Mouse (Mus musculus) CH12.LX (cell line): Measurements from ENCODE around the gene Mcm9. TPM values are rescaled to one million over a fixed set of nuclear protein-coding genes. Genes with fewer than 3 reads are reported as not detected.

Experiments
- DNase-seq: peaks from one replicate; pipeline ENCODE4 v3.0.0-alpha.2; 2013; ENCODE audit errors: extremely low read depth
- H3K27ac ChIP-seq: 2 replicates; pipeline ENCODE4 v1.5.1; 2012; ENCODE audit warnings: low read depth, mild to moderate bottlenecking, control low read depth, moderate library complexity; ENCODE audit not compliant: insufficient read depth
- H3K27me3 ChIP-seq: replicated peaks from 2 replicates; pipeline ENCODE3; 2012; ENCODE audit warnings: inconsistent platforms
- H3K36me3 ChIP-seq, 2 experiments: replicated peaks in 1 of 2; 2 replicates each; pipeline versions ENCODE3 to v1.6.1; 2012; ENCODE audit warnings: inconsistent platforms in 1 of 2, low read length in 1 of 2, mild to moderate bottlenecking in 1 of 2, mixed read lengths in 1 of 2, moderate library complexity in 1 of 2; ENCODE audit not compliant: control insufficient read depth in 1 of 2, insufficient read depth in 1 of 2
- H3K4me1 ChIP-seq, 2 experiments: 2 replicates each; pipeline ENCODE4 v1.6.1; 2012; ENCODE audit warnings: inconsistent platforms in 1 of 2, moderate library complexity in 1 of 2; ENCODE audit not compliant: insufficient read depth in 2 of 2, control insufficient read depth in 1 of 2
- H3K4me2 ChIP-seq: 2 replicates; pipeline ENCODE4 v1.6.1; 2012; ENCODE audit warnings: low read depth, mild to moderate bottlenecking, control low read depth; ENCODE audit not compliant: poor library complexity, insufficient read depth, severe bottlenecking
- H3K4me3 ChIP-seq, 3 experiments: fragments of 150-350 bp in 1 of 3; sonication (generic) in 1 of 3; replicated peaks in 1 of 3; 2 replicates each; pipeline versions ENCODE3 to v1.5.1; 2011 to 2012; ENCODE audit warnings: low read depth in 2 of 3, low read length in 2 of 3, mild to moderate bottlenecking in 2 of 3, moderate library complexity in 2 of 3, control low read depth in 1 of 3, improper control_type of control experiment in 1 of 3, inconsistent platforms in 1 of 3, mixed read lengths in 1 of 3; ENCODE audit not compliant: poor library complexity in 1 of 3
- H3K79me2 ChIP-seq: replicated peaks from 2 replicates; pipeline ENCODE4 v1.6.1; 2012; ENCODE audit warnings: mild to moderate bottlenecking, moderate library complexity; ENCODE audit not compliant: control insufficient read depth, poor library complexity, insufficient read depth, severe bottlenecking; ENCODE audit errors: extremely low read depth
- H3K9ac ChIP-seq: 2 replicates; pipeline ENCODE4 v1.6.1; 2012; ENCODE audit warnings: low read depth, mild to moderate bottlenecking, control low read depth, moderate library complexity; ENCODE audit not compliant: insufficient read depth
- H3K9me3 ChIP-seq: replicated peaks from 2 replicates; pipeline ENCODE3; 2012; ENCODE audit warnings: low read length, inconsistent platforms, mixed read lengths
- CHD2 ChIP-seq: IDR thresholded peaks from 2 replicates; pipeline ENCODE4 v1.6.1; 2011; ENCODE audit warnings: low read length, improper control_type of control experiment
- CTCF ChIP-seq, 2 experiments: IDR thresholded peaks in 1 of 2; conservative IDR thresholded peaks in 1 of 2; 2 replicates each; pipeline ENCODE4 v1.5.1; 2011 to 2012; ENCODE audit warnings: low read depth in 2 of 2, low read length in 2 of 2, improper control_type of control experiment in 1 of 2, inconsistent platforms in 1 of 2, mild to moderate bottlenecking in 1 of 2, moderate library complexity in 1 of 2
- E2F4 ChIP-seq: IDR thresholded peaks from 2 replicates; pipeline ENCODE4 v1.6.1; 2011; ENCODE audit warnings: low read depth, low read length, improper control_type of control experiment; ENCODE audit not compliant: insufficient replicate concordance
- EP300 ChIP-seq: IDR thresholded peaks from 2 replicates; pipeline ENCODE4 v1.6.1; 2011; ENCODE audit warnings: low read length, improper control_type of control experiment
- HCFC1 ChIP-seq: IDR thresholded peaks from 2 replicates; pipeline ENCODE4 v1.6.1; 2012; ENCODE audit warnings: low read depth, mild to moderate bottlenecking, inconsistent platforms, low read length, improper control_type of control experiment
- IRF4 ChIP-seq: IDR thresholded peaks from 2 replicates; pipeline ENCODE4 v1.6.1; 2014; ENCODE audit warnings: low read depth, mild to moderate bottlenecking, inconsistent platforms, low read length, improper control_type of control experiment
- JUND ChIP-seq: conservative IDR thresholded peaks from 2 replicates; pipeline ENCODE4 v1.6.1; 2011; ENCODE audit warnings: low read depth, low read length, improper control_type of control experiment
- MAFK ChIP-seq: IDR thresholded peaks from 2 replicates; pipeline ENCODE4 v1.6.1; 2011; ENCODE audit warnings: low read length, improper control_type of control experiment; ENCODE audit not compliant: insufficient replicate concordance
- MAX ChIP-seq: IDR thresholded peaks from 2 replicates; pipeline ENCODE4 v1.6.1; 2011; ENCODE audit warnings: low read length, improper control_type of control experiment
- MEF2A ChIP-seq: IDR thresholded peaks from 2 replicates; pipeline ENCODE4 v1.6.1; 2014; ENCODE audit warnings: low read depth, mild to moderate bottlenecking, inconsistent platforms, low read length, improper control_type of control experiment, borderline replicate concordance
- NRF1 ChIP-seq: IDR thresholded peaks from 2 replicates; pipeline ENCODE4 v1.6.1; 2014; ENCODE audit warnings: low read depth, mild to moderate bottlenecking, inconsistent platforms, low read length, improper control_type of control experiment, moderate library complexity
- POLR2A ChIP-seq: IDR thresholded peaks from 2 replicates; pipeline ENCODE4 v1.6.1; 2011; ENCODE audit warnings: low read depth, mild to moderate bottlenecking, improper control_type of control experiment, low read length
- RCOR1 ChIP-seq: conservative IDR thresholded peaks from 2 replicates; pipeline ENCODE4 v1.6.1; 2012; ENCODE audit warnings: low read depth, mild to moderate bottlenecking, inconsistent platforms, low read length, improper control_type of control experiment
- SMC3 ChIP-seq: IDR thresholded peaks from 2 replicates; pipeline ENCODE4 v1.6.1; 2011; ENCODE audit warnings: low read depth, low read length, improper control_type of control experiment
- TBP ChIP-seq: conservative IDR thresholded peaks from 2 replicates; pipeline ENCODE4 v1.6.1; 2011; ENCODE audit warnings: low read depth, low read length, improper control_type of control experiment
- UBTF ChIP-seq: IDR thresholded peaks from 2 replicates; pipeline ENCODE4 v1.6.1; 2012; ENCODE audit warnings: low read depth, mild to moderate bottlenecking, inconsistent platforms, low read length, improper control_type of control experiment, moderate library complexity
- USF1 ChIP-seq: IDR thresholded peaks from 2 replicates; pipeline ENCODE4 v1.6.1; 2014; ENCODE audit warnings: low read depth, mild to moderate bottlenecking, inconsistent platforms, low read length, improper control_type of control experiment
- USF2 ChIP-seq: conservative IDR thresholded peaks from 2 replicates; pipeline ENCODE4 v1.6.1; 2011; ENCODE audit warnings: low read depth, low read length, improper control_type of control experiment
- ZNF384 ChIP-seq: IDR thresholded peaks from 2 replicates; pipeline ENCODE4 v1.6.1; 2012; ENCODE audit warnings: low read depth, low read length, improper control_type of control experiment, inconsistent platforms
- dilution Hi-C: fragments of 300-500 bp; cut with MboI; formaldehyde crosslinking; loops from 2 replicates; pipeline ENCODE4 v1.14.3; 2020; ENCODE audit warnings: low sequenced_read_pairs; ENCODE audit not compliant: extremely low pct_unique_long_range_greater_than_20kb, extremely low pct_ligation_motif_present
- in situ Hi-C: fragments of 300-500 bp; cut with MboI; formaldehyde crosslinking; loops from 3 replicates; pipeline ENCODE4 v1.14.3; 2019; ENCODE audit warnings: low sequenced_read_pairs, low pct_ligation_motif_present, low pct_unique_long_range_greater_than_20kb, mixed read lengths
- polyA plus RNA-seq: library from polyadenylated mRNA; unstranded; fragments of >175 nt; gene quantifications from 2 replicates; pipeline ENCODE4 v1.2.1, GENCODE M21; 2012; ENCODE audit warnings: low read depth; ENCODE audit not compliant: insufficient read length
- total RNA-seq, 2 experiments: library from RNA; depleted of rRNA; stranded (reverse); fragments of 300-350 nt in 1 of 2; fragments of >200 nt in 1 of 2; gene quantifications; 2 replicates each; pipeline ENCODE4 v1.2.3; 2012 to 2014

Gene Mcm9
- total and polyA plus RNA-seq, 3 experiments = 6.7 to 15.9 (median 9.7) TPM

GRCm38 (mm10) chr10:53505526-53505925 is 124.7 kb downstream of the Mcm9 start:
- Histone ChIP-seq H3K36me3 (no peaks in the 10 kb centered on the region), H3K4me3 (no peak overlapping the region), H3K9me3 (no peaks in the 10 kb centered on the region), H3K9ac (no peak overlapping the region), H3K4me2 (no peak overlapping the region), H3K79me2 (no peaks in the 10 kb centered on the region), H3K27ac (no peak overlapping the region), H3K27me3 (no peaks in the 10 kb centered on the region), H3K4me1 (peaks cover 2 to 21% of the 10 kb centered on the region in 2 experiments; a peak in 3 of 4 replicates)
- no peak for TF ChIP-seq MEF2A
- TF ChIP-seq MAFK = peak; percentile 80
- DNase-seq = no peak
- dilution Hi-C loops (no loop called here), in situ Hi-C loops (no loop called here)

GRCm38 (mm10) chr10:53505069-53505468 is 125.2 kb downstream of the Mcm9 start:
- H3K79me2 ChIP-seq = no peaks in the 10 kb centered on the region
- TF ChIP-seq NRF1 (no peak), E2F4 (no peak), JUND (no peak), HCFC1 (no peak), MAX (no peak), UBTF (no peak), CHD2 (no peak), TBP (no peak), SMC3 (no peak), CTCF (conservative IDR thresholded peaks at IDR 0.05 in 1 of 2, IDR thresholded peaks at IDR 0.05 in 1 of 2; ENCODE audit: low read depth in 2 of 2, low read length in 2 of 2) (no peak), RCOR1 (no peak), MEF2A (no peak), EP300 (no peak), USF1 (no peak), USF2 (no peak), IRF4 (no peak), POLR2A (no peak), ZNF384 (no peak)
- DNase-seq = no peak
- no peaks in the 10 kb centered on the region for H3K36me3 ChIP-seq
- H3K9ac ChIP-seq = no peak overlapping the region
- dilution Hi-C loops = no loop called here
- peaks cover 2 to 21% of the 10 kb centered on the region in 2 experiments; a peak in 3 of 4 replicates for H3K4me1 ChIP-seq
- H3K9me3 ChIP-seq = no peaks in the 10 kb centered on the region
- no peak overlapping the region for H3K27ac ChIP-seq
- H3K4me3 ChIP-seq = no peak overlapping the region
- in situ Hi-C loops = no loop called here
- no peak overlapping the region for H3K4me2 ChIP-seq
- H3K27me3 ChIP-seq = no peaks in the 10 kb centered on the region
